Mouse (Mus musculus) embryo, embryonic 11 days (tissue): ENCODE results near the gene Ablim2.

Experiments used
- DNase-seq: peaks from one replicate; pipeline ENCODE4 v3.0.0-alpha.2; 2015

Gene Ablim2

GRCm38 (mm10) chr5:35890985-35891730, 133.5 kb downstream of the Ablim2 start:
- no peak for DNase-seq

- DNase-seq: no peak
Observed at GRCm38 (mm10) chr5:35892363-35892762, 134.7 kb downstream of the Ablim2 start.

GRCm38 (mm10) chr5:35893093-35893804, 135.6 kb downstream of the Ablim2 start, which contains the start of gene Afap1:
Afap1 (plus strand) TSS chr5:35893319.
- DNase-seq: peak; percentile 100

- DNase-seq: peak; percentile 63
Observed at GRCm38 (mm10) chr5:35893805-35894260, 136.2 kb downstream of the Ablim2 start.

- peak; percentile 46 for DNase-seq
Observed at GRCm38 (mm10) chr5:35894295-35895047, 136.8 kb downstream of the Ablim2 start.

- DNase-seq: no peak
Observed at GRCm38 (mm10) chr5:35895926-35896325, 138.2 kb downstream of the Ablim2 start.

GRCm38 (mm10) chr5:35896556-35896955, 138.9 kb downstream of the Ablim2 start:
- DNase-seq: no peak

GRCm38 (mm10) chr5:35897147-35897546, 139.5 kb downstream of the Ablim2 start:
- no peak for DNase-seq

GRCm38 (mm10) chr5:35898114-35898513, 140.4 kb downstream of the Ablim2 start:
- no peak for DNase-seq

GRCm38 (mm10) chr5:35898994-35899393, 141.3 kb downstream of the Ablim2 start:
- DNase-seq: no peak

- DNase-seq: peak; percentile 36
Observed at GRCm38 (mm10) chr5:35900401-35901225, 142.9 kb downstream of the Ablim2 start.

- DNase-seq: peak; percentile 37
Observed at GRCm38 (mm10) chr5:35901226-35901809, 143.6 kb downstream of the Ablim2 start.

GRCm38 (mm10) chr5:35903456-35903855, 145.8 kb downstream of the Ablim2 start:
- DNase-seq: no peak

GRCm38 (mm10) chr5:35905283-35905682, 147.6 kb downstream of the Ablim2 start:
- DNase-seq: no peak

GRCm38 (mm10) chr5:35907090-35907489, 149.4 kb downstream of the Ablim2 start:
- DNase-seq: no peak

- DNase-seq: peak; percentile 70
Observed at GRCm38 (mm10) chr5:35907633-35908426, 150.2 kb downstream of the Ablim2 start.

- no peak for DNase-seq
Observed at GRCm38 (mm10) chr5:35908626-35909443, 151.2 kb downstream of the Ablim2 start.

- no peak for DNase-seq
Observed at GRCm38 (mm10) chr5:35915629-35916300, 158.1 kb downstream of the Ablim2 start.

- DNase-seq: no peak
Observed at GRCm38 (mm10) chr5:35916666-35917065, 159.0 kb downstream of the Ablim2 start.

- DNase-seq: peak; percentile 29
Observed at GRCm38 (mm10) chr5:35918387-35918786, 160.7 kb downstream of the Ablim2 start.
